Mouse (Mus musculus): ENCODE results near the gene Slc32a1. TPM values are rescaled to one million over a fixed set of nuclear protein-coding genes. Genes with fewer than 3 reads are reported as not detected.
A peak's percentile ranks its signal among the peaks of the same experiment; 100 is the strongest.

Gene Slc32a1
- polyA plus RNA-seq, 1 experiment from 2014 or later: 11.6 TPM

- Histone ChIP-seq H3K9me3 (no peaks in the 10 kb centered on the region), H3K4me3 (no peak overlapping the region), H3K9ac (peak overlapping the region; percentile 27; the same call in 1 of the 2 replicates), H3K4me1 (replicated peaks) (peaks cover 22% of the 10 kb centered on the region), H3K36me3 (no peaks in the 10 kb centered on the region), H3K27me3 (no peaks in the 10 kb centered on the region; the same call in 1 of the 2 replicates), H3K27ac (replicated peaks) (peak overlapping the region; percentile 65), H3K4me2 (peak overlapping the region; percentile 40)
- 2% methylated on average over 12 of the region's 12 CpGs for whole genome bisulfite sequencing
- peak; percentile 78 for ATAC-seq (ENCODE audit: low FRiP score, low read depth)
Observed at GRCm38 (mm10) chr2:158595103-158595502, 15.5 kb upstream of the Slc32a1 start.

DNA sequence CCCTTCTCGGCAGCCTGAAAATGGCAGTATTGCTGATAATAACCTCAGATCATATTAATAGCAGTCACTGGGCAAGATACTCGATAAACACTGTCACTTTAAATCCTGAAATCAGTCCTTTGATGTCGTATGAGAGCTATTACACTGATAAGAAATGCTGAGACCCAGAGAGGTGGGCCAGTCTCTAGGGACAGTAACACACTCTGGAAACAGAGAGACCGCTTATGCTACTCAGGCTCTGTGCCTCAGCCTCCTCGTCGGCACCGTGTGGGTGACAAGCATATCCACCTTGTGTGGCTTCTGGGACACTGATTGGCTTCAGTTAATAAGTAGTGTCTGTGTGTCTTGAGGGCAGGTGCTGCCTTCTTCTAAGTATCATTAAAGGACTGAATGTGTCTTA lies 15.0 kb upstream of the Slc32a1 start:
- peak overlapping the region; percentile 27; the same call in 1 of the 2 replicates for H3K9ac ChIP-seq
- peaks cover 22% of the 10 kb centered on the region for H3K4me1 ChIP-seq (replicated peaks)
- H3K9me3 ChIP-seq: no peaks in the 10 kb centered on the region
- no peaks in the 10 kb centered on the region for H3K36me3 ChIP-seq
- 8% methylated on average over 7 of the region's 7 CpGs for WGBS
- no peaks in the 10 kb centered on the region; the same call in 1 of the 2 replicates for H3K27me3 ChIP-seq
- peak overlapping the region; percentile 40 for H3K4me2 ChIP-seq
- no peak overlapping the region for H3K4me3 ChIP-seq
- ATAC-seq (ENCODE audit: low FRiP score, low read depth): no peak
- H3K27ac ChIP-seq (replicated peaks): peak overlapping the region; percentile 65

DNA sequence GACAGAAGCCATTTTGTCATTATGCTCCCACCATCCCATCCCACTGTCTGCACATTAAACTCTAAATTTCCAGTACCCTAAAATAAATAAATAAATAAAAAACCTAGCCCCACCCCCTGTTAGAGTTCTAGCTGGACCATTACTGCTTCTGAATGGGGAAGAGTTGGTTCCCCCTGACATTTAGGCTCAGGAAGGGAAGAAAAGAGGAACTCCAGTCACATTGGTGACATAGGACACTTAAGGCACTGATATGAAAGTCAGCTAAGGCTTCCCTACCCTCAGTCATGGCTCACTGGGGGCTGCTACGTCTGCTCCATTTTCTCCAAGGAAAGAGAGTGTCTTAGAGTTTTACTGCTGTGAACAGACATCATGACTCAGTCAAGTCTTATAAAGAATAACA lies 13.8 kb upstream of the Slc32a1 start:
- 56% methylated on average over 1 of the region's 1 CpGs for WGBS
- no peak overlapping the region for H3K4me2 ChIP-seq
- no peak for ATAC-seq (ENCODE audit: low FRiP score, low read depth)
- no peaks in the 10 kb centered on the region for H3K36me3 ChIP-seq
- H3K9ac ChIP-seq: no peak overlapping the region
- H3K9me3 ChIP-seq: no peaks in the 10 kb centered on the region
- no peak overlapping the region for H3K4me3 ChIP-seq
- no peak overlapping the region for H3K27ac ChIP-seq (replicated peaks)
- H3K27me3 ChIP-seq: no peaks in the 10 kb centered on the region; the same call in 1 of the 2 replicates
- peaks cover 18% of the 10 kb centered on the region for H3K4me1 ChIP-seq (replicated peaks)

GRCm38 (mm10) chr2:158600517-158600916 lies 10.1 kb upstream of the Slc32a1 start:
- H3K4me1 ChIP-seq (replicated peaks): peaks cover 24% of the 10 kb centered on the region
- ATAC-seq (ENCODE audit: low FRiP score, low read depth): no peak

DNA sequence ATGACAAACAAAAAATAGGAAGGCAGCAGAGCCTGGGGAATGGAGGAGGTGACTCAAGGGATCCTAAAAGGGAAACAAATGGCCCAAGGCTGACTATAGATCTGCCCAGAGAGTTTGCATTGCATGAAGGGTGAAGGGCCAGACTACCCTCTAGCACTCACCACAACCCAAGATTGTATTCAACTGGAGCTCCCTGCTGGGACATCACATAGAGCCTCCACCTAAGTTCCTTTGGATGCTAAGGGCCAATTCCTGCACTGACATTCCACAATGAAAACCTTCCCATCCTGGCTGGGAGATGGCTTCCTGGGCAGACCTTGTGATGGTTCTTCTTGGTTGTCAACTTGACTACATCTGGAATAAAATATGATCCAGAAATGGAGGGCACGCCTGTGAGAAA lies 9.2 kb upstream of the Slc32a1 start:
- ATAC-seq (ENCODE audit: low FRiP score, low read depth): no peak
- Histone ChIP-seq H3K27me3 (0 out of 2 replicates have a peak, but pooled peaks cover 3% of the 10 kb centered on the region), H3K4me2 (no peak overlapping the region), H3K27ac (replicated peaks) (no peak overlapping the region), H3K4me3 (no peak overlapping the region), H3K4me1 (replicated peaks) (peaks cover 22% of the 10 kb centered on the region), H3K36me3 (no peaks in the 10 kb centered on the region), H3K9ac (no peak overlapping the region), H3K9me3 (no peaks in the 10 kb centered on the region)
- WGBS: 83% methylated on average over 1 of the region's 1 CpGs

More at GRCm38 (mm10) chr2:158600517-158600916, 10.1 kb upstream of the Slc32a1 start:
- Histone ChIP-seq H3K27ac (replicated peaks) (no peak overlapping the region), H3K9ac (no peak overlapping the region), H3K4me2 (no peak overlapping the region), H3K27me3 (no peaks in the 10 kb centered on the region), H3K9me3 (no peaks in the 10 kb centered on the region), H3K36me3 (no peaks in the 10 kb centered on the region), H3K4me3 (no peak overlapping the region)
- WGBS: 26% methylated on average over 3 of the region's 3 CpGs

DNA sequence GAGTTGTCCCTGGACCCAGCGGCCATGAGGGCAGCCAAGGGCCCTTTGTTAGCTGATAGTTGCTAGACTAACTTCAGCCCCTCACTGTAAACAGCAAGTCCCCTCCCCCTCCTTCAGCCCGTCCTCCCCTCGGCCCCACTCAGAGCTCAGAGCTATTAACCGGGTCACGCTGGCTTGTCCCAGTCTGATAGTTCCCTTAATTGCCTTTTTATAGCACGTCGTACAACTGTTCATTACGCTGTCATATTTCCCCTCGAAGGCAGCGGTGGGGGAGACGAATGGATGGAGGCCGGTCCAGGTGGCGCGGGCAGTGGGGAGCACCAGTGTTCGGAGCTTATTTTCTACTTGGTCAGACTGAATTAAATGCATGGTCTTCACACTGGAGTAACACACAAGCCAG lies 7.9 kb upstream of the Slc32a1 start:
- peak overlapping the region; percentile 32 for H3K4me2 ChIP-seq
- peak; percentile 63; the same call in 1 of the 2 replicates for ATAC-seq (ENCODE audit: low FRiP score, low read depth)
- peak overlapping the region; percentile 50 for H3K27ac ChIP-seq (replicated peaks)
- H3K4me1 ChIP-seq (replicated peaks): peaks cover 23% of the 10 kb centered on the region
- H3K9me3 ChIP-seq: no peaks in the 10 kb centered on the region
- H3K36me3 ChIP-seq: no peaks in the 10 kb centered on the region
- no peak overlapping the region for H3K9ac ChIP-seq
- H3K4me3 ChIP-seq: no peak overlapping the region
- 17% methylated on average over 15 of the region's 15 CpGs for WGBS
- 0 out of 2 replicates have a peak, but pooled peaks cover 6% of the 10 kb centered on the region for H3K27me3 ChIP-seq

DNA sequence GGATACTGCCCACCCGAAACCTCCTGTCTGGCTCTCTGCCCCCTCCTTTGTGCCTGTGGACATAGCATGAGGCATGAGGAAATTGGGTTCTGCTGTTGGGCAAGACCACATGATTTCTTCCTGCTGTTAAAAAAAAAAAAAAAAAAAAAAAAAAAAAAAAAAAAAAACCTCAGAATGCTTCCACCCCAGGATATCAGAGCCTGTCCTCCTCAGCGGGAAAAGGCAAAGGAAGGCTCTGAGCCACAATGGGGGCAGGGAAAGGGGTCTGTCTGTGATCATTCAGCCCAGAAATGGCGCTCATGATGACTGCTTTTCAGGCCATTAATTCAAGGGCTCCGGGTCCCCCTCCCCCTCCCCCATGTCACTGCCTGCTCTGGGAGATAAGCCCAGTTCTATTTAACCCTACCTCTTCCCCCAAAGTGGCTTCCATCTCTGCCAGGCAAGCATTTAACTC lies 4.0 kb upstream of the Slc32a1 start:
- ATAC-seq (ENCODE audit: low FRiP score, low read depth): no peak
- Histone ChIP-seq H3K9me3 (no peaks in the 10 kb centered on the region), H3K9ac (peak overlapping the region; percentile 50), H3K27ac (replicated peaks) (peak overlapping the region; percentile 92), H3K36me3 (no peaks in the 10 kb centered on the region), H3K4me3 (peak overlapping the region; percentile 46), H3K4me1 (replicated peaks) (peaks cover 36% of the 10 kb centered on the region), H3K4me2 (peak overlapping the region; percentile 54), H3K27me3 (peaks cover 29% of the 10 kb centered on the region)
- WGBS: 6% methylated on average over 4 of the region's 4 CpGs

GRCm38 (mm10) chr2:158609681-158610080 lies 886 bp upstream of the Slc32a1 start:
- no peaks in the 10 kb centered on the region for H3K36me3 ChIP-seq
- H3K4me2 ChIP-seq: peak overlapping the region; percentile 54
- peaks cover 29% of the 10 kb centered on the region for H3K4me1 ChIP-seq (replicated peaks)
- under 1% methylated on average over 27 of the region's 27 CpGs for WGBS
- H3K9me3 ChIP-seq: no peaks in the 10 kb centered on the region
- no peak for ATAC-seq (ENCODE audit: low FRiP score, low read depth)
- peak overlapping the region; percentile 46 for H3K4me3 ChIP-seq
- peaks cover 42% of the 10 kb centered on the region for H3K27me3 ChIP-seq
- H3K27ac ChIP-seq (replicated peaks): peak overlapping the region; percentile 92
- H3K9ac ChIP-seq: peak overlapping the region; percentile 55

DNA sequence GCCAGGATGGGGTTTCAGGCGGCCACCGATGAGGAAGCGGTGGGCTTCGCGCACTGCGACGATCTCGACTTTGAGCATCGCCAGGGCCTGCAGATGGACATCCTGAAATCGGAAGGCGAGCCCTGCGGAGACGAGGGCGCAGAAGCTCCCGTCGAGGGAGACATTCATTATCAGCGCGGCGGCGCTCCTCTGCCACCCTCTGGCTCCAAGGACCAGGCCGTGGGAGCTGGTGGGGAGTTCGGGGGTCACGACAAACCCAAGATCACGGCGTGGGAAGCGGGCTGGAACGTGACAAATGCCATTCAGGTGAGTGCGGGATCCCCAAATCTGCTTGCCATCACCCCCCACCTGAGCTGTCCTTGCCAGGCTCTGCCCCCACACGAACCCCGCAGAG lies 756 bp downstream of the Slc32a1 start:
- Histone ChIP-seq H3K9me3 (no peaks in the 10 kb centered on the region), H3K27me3 (peaks cover 48% of the 10 kb centered on the region), H3K9ac (peak overlapping the region; percentile 55), H3K36me3 (no peaks in the 10 kb centered on the region), H3K27ac (replicated peaks) (peak overlapping the region; percentile 92), H3K4me3 (peak overlapping the region; percentile 46), H3K4me2 (peak overlapping the region; percentile 54), H3K4me1 (replicated peaks) (peaks cover 35% of the 10 kb centered on the region)
- under 1% methylated on average over 30 of the region's 30 CpGs for WGBS
- ATAC-seq (ENCODE audit: low FRiP score, low read depth): no peak

GRCm38 (mm10) chr2:158611726-158612670 lies 1.4 kb downstream of the Slc32a1 start:
- Histone ChIP-seq H3K4me1 (replicated peaks) (peaks cover 38% of the 10 kb centered on the region), H3K9me3 (no peaks in the 10 kb centered on the region), H3K27me3 (peaks cover 49% of the 10 kb centered on the region), H3K9ac (peak overlapping the region; percentile 55), H3K36me3 (no peaks in the 10 kb centered on the region), H3K4me3 (peak overlapping the region; percentile 46), H3K4me2 (peak overlapping the region; percentile 54), H3K27ac (replicated peaks) (peak overlapping the region; percentile 92)
- WGBS: 3% methylated on average over 30 of the region's 30 CpGs
- ATAC-seq (ENCODE audit: low FRiP score, low read depth): no peak

DNA sequence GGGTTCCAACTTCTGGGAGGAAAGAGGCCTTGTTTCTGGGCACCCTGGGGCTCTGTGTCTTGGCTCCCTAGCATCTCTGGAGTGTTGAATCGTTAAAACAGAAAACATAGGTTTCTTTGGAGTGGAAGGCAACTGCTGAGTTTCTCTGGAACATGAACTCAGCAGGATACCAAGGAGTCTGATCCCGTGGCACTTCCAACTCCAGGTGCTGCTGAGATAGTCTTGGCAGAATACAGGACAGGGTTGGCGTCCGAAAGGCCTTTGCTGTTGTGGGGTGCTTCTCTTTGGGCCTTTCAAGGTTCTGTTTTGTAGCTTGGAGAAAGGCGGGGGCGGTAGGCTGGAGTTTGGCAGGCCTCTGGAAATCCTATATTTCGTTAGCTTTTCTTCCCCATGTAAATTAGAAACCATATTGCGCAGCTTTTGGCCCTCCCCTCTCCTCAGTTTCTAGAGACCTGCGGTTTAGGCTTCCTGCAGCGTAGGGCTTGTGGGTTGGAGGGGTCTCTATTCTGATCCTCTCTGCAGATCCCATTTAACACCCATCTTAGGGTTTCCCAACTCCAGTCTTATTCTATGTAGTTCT lies 2.2 kb downstream of the Slc32a1 start:
- H3K4me3 ChIP-seq: peak overlapping the region; percentile 46
- peak overlapping the region; percentile 92 for H3K27ac ChIP-seq (replicated peaks)
- H3K36me3 ChIP-seq: no peaks in the 10 kb centered on the region
- no peak for ATAC-seq (ENCODE audit: low FRiP score, low read depth)
- peak overlapping the region; percentile 55 for H3K9ac ChIP-seq
- 2% methylated on average over 10 of the region's 10 CpGs for WGBS
- peaks cover 38% of the 10 kb centered on the region for H3K4me1 ChIP-seq (replicated peaks)
- H3K27me3 ChIP-seq: peaks cover 53% of the 10 kb centered on the region
- no peaks in the 10 kb centered on the region for H3K9me3 ChIP-seq
- H3K4me2 ChIP-seq: peak overlapping the region; percentile 54
